Mouse (Mus musculus) olfactory bulb, adult 2 months (tissue): ENCODE results near the gene Mon1a.

ENCODE experiments used
- CTCF ChIP-seq: fragments of 200-500 bp; IDR thresholded peaks from 2 replicates; pipeline ENCODE4 v1.5.1; 2012; ENCODE audit warnings: low read depth, mild to moderate bottlenecking, low read length, moderate library complexity; ENCODE audit not compliant: insufficient read depth
- POLR2A ChIP-seq: fragments of 200-500 bp; IDR thresholded peaks from 2 replicates; pipeline ENCODE4 v1.6.1; 2012; ENCODE audit warnings: mild to moderate bottlenecking, low read depth, low read length, moderate library complexity; ENCODE audit not compliant: insufficient read depth

GRCm38 (mm10) chr9:107949184-107949921, 61.4 kb downstream of the Mon1a start:
- TF ChIP-seq CTCF (no peak), POLR2A (no peak)
